ENCODE assay signal across 8 mouse cellular contexts in the genomic region with DNA sequence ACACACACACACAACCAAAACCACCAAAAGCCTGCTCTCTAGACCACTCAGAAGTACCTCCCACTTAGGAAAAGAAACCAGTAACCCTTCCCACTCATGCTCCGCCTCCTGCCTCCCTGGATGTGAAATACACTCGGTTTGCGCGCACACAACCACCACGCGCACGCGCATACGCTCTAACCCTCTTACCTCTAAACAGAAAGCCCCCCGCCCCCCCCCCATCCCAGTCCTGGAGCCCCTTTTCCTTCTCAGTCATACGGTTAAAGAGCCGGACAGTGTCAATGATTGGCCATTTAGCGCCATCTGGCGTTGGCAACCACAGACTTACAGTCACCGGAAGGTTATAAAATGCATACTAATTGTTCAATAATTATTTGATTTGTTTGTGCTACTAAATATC. TPM values are rescaled to one million over a fixed set of nuclear protein-coding genes. Genes with fewer than 3 reads are reported as not detected.
A peak's percentile ranks its signal among the peaks of the same experiment; 100 is the strongest.
DNase-seq lines count a peak whose midpoint lies in the region; ATAC-seq and TF ChIP-seq lines count a peak whose summit lies in the region.

No protein-coding gene starts in this region.

- H3K27me3 ChIP-seq in E14TG2a.4 (ENCODE audit: insufficient read depth, low read length) = peaks cover 35% of the 10 kb centered on the region
- H3K27me3 ChIP-seq in heart, postnatal 0 days (ENCODE audit: control insufficient read depth, insufficient read depth, low read length) = peaks cover 31% of the 10 kb centered on the region
- H3K27me3 ChIP-seq in limb, embryonic 11.5 days (ENCODE audit: control insufficient read depth, insufficient read depth, low read length) = 0 out of 2 replicates have a peak, but pooled peaks cover 2% of the 10 kb centered on the region
- peaks cover 51% of the 10 kb centered on the region for H3K27me3 ChIP-seq in midbrain, embryonic 10.5 days (ENCODE audit: low read depth, poor library complexity, severe bottlenecking)

- H3K9ac ChIP-seq in heart, postnatal 0 days (replicated peaks; ENCODE audit: low read depth, low read length) = no peak overlapping the region
- no peak overlapping the region; the same call in 1 of the 2 replicates for H3K9ac ChIP-seq in limb, embryonic 11.5 days (ENCODE audit: low read length)

- no peaks in the 10 kb centered on the region for H3K36me3 ChIP-seq in E14TG2a.4 (ENCODE audit: insufficient read depth, low read length)
- no peaks in the 10 kb centered on the region for H3K36me3 ChIP-seq in heart, postnatal 0 days (replicated peaks; ENCODE audit: control insufficient read depth, insufficient read depth, low read length)
- H3K36me3 ChIP-seq in limb, embryonic 11.5 days (ENCODE audit: control insufficient read depth, insufficient read depth, low read length) = no peaks in the 10 kb centered on the region; the same call in 1 of the 2 replicates
- H3K36me3 ChIP-seq in midbrain, embryonic 10.5 days = no peaks in the 10 kb centered on the region

- no peak overlapping the region for H3K27ac ChIP-seq in cortical plate, adult 2 months (ENCODE audit: insufficient read depth, low read length)
- no peak overlapping the region for H3K27ac ChIP-seq in heart, postnatal 0 days (ENCODE audit: low read depth)
- H3K27ac ChIP-seq in limb, embryonic 11.5 days (replicated peaks; ENCODE audit: low read depth, low read length) = peak overlapping the region; percentile 98
- H3K27ac ChIP-seq in midbrain, embryonic 10.5 days (replicated peaks) = no peak overlapping the region

- H3K4me3 ChIP-seq in E14TG2a.4 (replicated peaks; ENCODE audit: low read length) = peak overlapping the region; percentile 82
- H3K4me3 ChIP-seq in cortical plate, adult 2 months (ENCODE audit: insufficient read depth, low read length) = no peak overlapping the region
- peak overlapping the region; percentile 50 for H3K4me3 ChIP-seq in heart, postnatal 0 days (ENCODE audit: low read depth, low read length)
- H3K4me3 ChIP-seq in limb, embryonic 11.5 days (ENCODE audit: low read depth, low read length) = peak overlapping the region; percentile 37
- H3K4me3 ChIP-seq in midbrain, embryonic 10.5 days = peak overlapping the region; percentile 60

- DNase-seq in gastrocnemius, adult 18-20 months (ENCODE audit: low spot score) = peak; percentile 51
- DNase-seq in gastrocnemius, adult 8-10 months (ENCODE audit: low spot score in 2 of 2) = no peak
- DNase-seq in heart, postnatal 0 days (ENCODE audit: low spot score) = no peak
- peak; percentile 90 for DNase-seq in limb, embryonic 11.5 days (ENCODE audit: low spot score)
- DNase-seq in midbrain, embryonic 10.5 days (ENCODE audit: low spot score) = peak; percentile 75

- no peak for TF ChIP-seq POLR2A in cortical plate, adult 2 months (IDR thresholded peaks at IDR 0.05; ENCODE audit: extremely low read depth, insufficient read depth, low read length)

- peak; percentile 50 for TF ChIP-seq CTCF in E14TG2a.4 (conservative IDR thresholded peaks at IDR 0.05; ENCODE audit: low read length)
- TF ChIP-seq CTCF in cortical plate, adult 2 months (IDR thresholded peaks at IDR 0.05; ENCODE audit: extremely low read depth, insufficient read depth, low read length) = peak; percentile 51
- TF ChIP-seq CTCF in heart, postnatal 0 days (IDR thresholded peaks at IDR 0.05; ENCODE audit: low read depth) = peak; percentile 58

- no peaks in the 10 kb centered on the region; the same call in 1 of the 2 replicates for H3K9me3 ChIP-seq in E14TG2a.4 (ENCODE audit: low read length)
- no peaks in the 10 kb centered on the region for H3K9me3 ChIP-seq in heart, postnatal 0 days (replicated peaks; ENCODE audit: control insufficient read depth, low read length)
- H3K9me3 ChIP-seq in limb, embryonic 11.5 days (ENCODE audit: control insufficient read depth, low read length) = no peaks in the 10 kb centered on the region
- H3K9me3 ChIP-seq in midbrain, embryonic 10.5 days (replicated peaks) = no peaks in the 10 kb centered on the region

- peaks cover 57% of the 10 kb centered on the region for H3K4me1 ChIP-seq in E14TG2a.4 (replicated peaks; ENCODE audit: low read depth, low read length)
- H3K4me1 ChIP-seq in cortical plate, adult 2 months (ENCODE audit: control insufficient read depth, insufficient read depth, low read length) = no peaks in the 10 kb centered on the region
- H3K4me1 ChIP-seq in heart, postnatal 0 days (ENCODE audit: control insufficient read depth, insufficient read depth) = peaks cover 7% of the 10 kb centered on the region; the same call in 1 of the 2 replicates
- H3K4me1 ChIP-seq in limb, embryonic 11.5 days (ENCODE audit: control insufficient read depth, insufficient read depth, low read length) = peaks cover 34% of the 10 kb centered on the region
- peaks cover 45% of the 10 kb centered on the region for H3K4me1 ChIP-seq in midbrain, embryonic 10.5 days

- peak overlapping the region; percentile 78 for H3K4me2 ChIP-seq in heart, postnatal 0 days (ENCODE audit: low read depth, low read length)
- H3K4me2 ChIP-seq in limb, embryonic 11.5 days (ENCODE audit: low read depth, severe bottlenecking) = peak overlapping the region; percentile 99

- 1% methylated on average over 15 of the region's 15 CpGs for WGBS in heart, postnatal 0 days
- under 1% methylated on average over 15 of the region's 15 CpGs for WGBS in limb, embryonic 11.5 days
- WGBS in midbrain, embryonic 10.5 days = 2% methylated on average over 15 of the region's 15 CpGs

- no peak for TF ChIP-seq EP300 in heart, postnatal 0 days (IDR thresholded peaks at IDR 0.05; ENCODE audit: low read depth)

- no peak for ATAC-seq in heart, postnatal 0 days (ENCODE audit: insufficient read depth, low read depth)
- ATAC-seq in limb, embryonic 11.5 days (ENCODE audit: insufficient number of reproducible peaks, low FRiP score, low TSS enrichment, low read depth) = no peak; the same call in 1 of the 2 replicates
- ATAC-seq in inflammation-experienced regulatory T-cells, adult 6 months = no peak

RNA-seq across cellular contexts. Expression of gene Cd248, which starts 5.2 kb away (rescaled TPM):
- 10 to 100 TPM in 1 of 2 experiments, 1 to 10 TPM in 1; 6.3 to 11.8 TPM for total RNA-seq in gastrocnemius, adult 18-20 months (2021)
- total RNA-seq in gastrocnemius, adult 8-10 months (2022) = 1 to 10 TPM; 5.2 to 8.9 (median 7.0) TPM
- 5.8 and 6.3 TPM in 2 replicates for polyA plus RNA-seq in cortical plate, adult 2 months (2012; rRNA removed)
- 19.8 and 24.4 TPM in 2 replicates for total RNA-seq in heart, postnatal 0 days (2014; rRNA removed; ENCODE audit: low replicate concordance)
- 7.8 and 8.8 TPM in 2 replicates for polyA plus RNA-seq in heart, postnatal 0 days (2015; fragmentation: Nextera tagmentation; extraction: Ambion mirVana)
- 41.1 and 45.6 TPM in 2 replicates for polyA plus RNA-seq in limb, embryonic 11.5 days (2014; fragmentation: Nextera tagmentation; extraction: Ambion mirVana)
- polyA plus RNA-seq in midbrain, embryonic 10.5 days (2016; fragmentation: Nextera tagmentation; extraction: Ambion mirVana) = 25.3 and 34.1 TPM in 2 replicates
- polyA plus RNA-seq in inflammation-experienced regulatory T-cells, adult 6 months (2017; shearing (Covaris generic)) = not detected

RNA-seq across cellular contexts. Expression of gene Tmem151a, which starts 12.3 kb away (rescaled TPM):
- under 1 TPM in 1 of 2 experiments, not detected in 1; 0.18 TPM for total RNA-seq in gastrocnemius, adult 18-20 months (2021)
- under 1 TPM in 1 of 4 experiments, not detected in 3; 0.12 TPM for total RNA-seq in gastrocnemius, adult 8-10 months (2022)
- 145 and 146 TPM in 2 replicates for polyA plus RNA-seq in cortical plate, adult 2 months (2012; rRNA removed)
- total RNA-seq in heart, postnatal 0 days (2014; rRNA removed; ENCODE audit: low replicate concordance) = 2.6 and 4.3 TPM in 2 replicates
- polyA plus RNA-seq in heart, postnatal 0 days (2015; fragmentation: Nextera tagmentation; extraction: Ambion mirVana) = 3.0 and 3.3 TPM in 2 replicates
- 1.1 and 2.2 TPM in 2 replicates for polyA plus RNA-seq in limb, embryonic 11.5 days (2014; fragmentation: Nextera tagmentation; extraction: Ambion mirVana)
- polyA plus RNA-seq in midbrain, embryonic 10.5 days (2016; fragmentation: Nextera tagmentation; extraction: Ambion mirVana) = 0.97 and 1.0 TPM in 2 replicates
- not detected for polyA plus RNA-seq in inflammation-experienced regulatory T-cells, adult 6 months (2017; shearing (Covaris generic))

RNA-seq across cellular contexts. Expression of gene Yif1a, which starts 15.3 kb away (rescaled TPM):
- 10 to 100 TPM; 45.1 to 47.0 TPM for total RNA-seq in gastrocnemius, adult 18-20 months (2021)
- 10 to 100 TPM; 37.4 to 44.7 (median 39.8) TPM for total RNA-seq in gastrocnemius, adult 8-10 months (2022)
- 54.7 and 56.2 TPM in 2 replicates for polyA plus RNA-seq in cortical plate, adult 2 months (2012; rRNA removed)
- total RNA-seq in heart, postnatal 0 days (2014; rRNA removed; ENCODE audit: low replicate concordance) = 160 and 168 TPM in 2 replicates
- 109 and 120 TPM in 2 replicates for polyA plus RNA-seq in heart, postnatal 0 days (2015; fragmentation: Nextera tagmentation; extraction: Ambion mirVana)
- 68.5 and 71.2 TPM in 2 replicates for polyA plus RNA-seq in limb, embryonic 11.5 days (2014; fragmentation: Nextera tagmentation; extraction: Ambion mirVana)
- polyA plus RNA-seq in midbrain, embryonic 10.5 days (2016; fragmentation: Nextera tagmentation; extraction: Ambion mirVana) = 85.1 and 90.7 TPM in 2 replicates
- polyA plus RNA-seq in inflammation-experienced regulatory T-cells, adult 6 months (2017; shearing (Covaris generic)) = 10 to 100 TPM; 45.7 to 65.4 (median 46.2) TPM

RNA-seq across cellular contexts. Expression of gene Rin1, which starts 22.7 kb away (rescaled TPM):
- 1 to 10 TPM in 1 of 2 experiments, under 1 TPM in 1; 0.71 to 1.2 TPM for total RNA-seq in gastrocnemius, adult 18-20 months (2021)
- 1 to 10 TPM in 1 of 4 experiments, under 1 TPM in 3; 0.47 to 1.0 (median 0.75) TPM for total RNA-seq in gastrocnemius, adult 8-10 months (2022)
- polyA plus RNA-seq in cortical plate, adult 2 months (2012; rRNA removed) = 68.7 and 69.0 TPM in 2 replicates
- total RNA-seq in heart, postnatal 0 days (2014; rRNA removed; ENCODE audit: low replicate concordance) = 3.1 and 3.2 TPM in 2 replicates
- polyA plus RNA-seq in heart, postnatal 0 days (2015; fragmentation: Nextera tagmentation; extraction: Ambion mirVana) = 0.97 and 1.3 TPM in 2 replicates
- 1.3 and 1.6 TPM in 2 replicates for polyA plus RNA-seq in limb, embryonic 11.5 days (2014; fragmentation: Nextera tagmentation; extraction: Ambion mirVana)
- 2.5 and 2.8 TPM in 2 replicates for polyA plus RNA-seq in midbrain, embryonic 10.5 days (2016; fragmentation: Nextera tagmentation; extraction: Ambion mirVana)
- under 1 TPM in 1 of 3 experiments, not detected in 2; 0.19 TPM for polyA plus RNA-seq in inflammation-experienced regulatory T-cells, adult 6 months (2017; shearing (Covaris generic))

RNA-seq across cellular contexts. Expression of gene Cnih2, which starts 25.3 kb away (rescaled TPM):
- total RNA-seq in gastrocnemius, adult 18-20 months (2021) = not detected
- total RNA-seq in gastrocnemius, adult 8-10 months (2022) = not detected
- polyA plus RNA-seq in cortical plate, adult 2 months (2012; rRNA removed) = 399 and 461 TPM in 2 replicates
- 5.6 TPM in 1 of 2 replicates, not detected in the other for total RNA-seq in heart, postnatal 0 days (2014; rRNA removed; ENCODE audit: low replicate concordance)
- polyA plus RNA-seq in heart, postnatal 0 days (2015; fragmentation: Nextera tagmentation; extraction: Ambion mirVana) = 1.1 and 1.2 TPM in 2 replicates
- 33.8 and 36.3 TPM in 2 replicates for polyA plus RNA-seq in limb, embryonic 11.5 days (2014; fragmentation: Nextera tagmentation; extraction: Ambion mirVana)
- polyA plus RNA-seq in midbrain, embryonic 10.5 days (2016; fragmentation: Nextera tagmentation; extraction: Ambion mirVana) = 42.2 and 72.4 TPM in 2 replicates
- under 1 TPM in 2 of 3 experiments, not detected in 1; 0.50 to 0.59 TPM for polyA plus RNA-seq in inflammation-experienced regulatory T-cells, adult 6 months (2017; shearing (Covaris generic))

Comparison
In these comparisons a context has a peak if more than half of its experiments do, and no peak if none do; other contexts are left out.
1. DNase-seq: peak in gastrocnemius, adult 18-20 months (single experiment), limb, embryonic 11.5 days (single experiment) and midbrain, embryonic 10.5 days (single experiment); none in gastrocnemius, adult 8-10 months (0 of 2) and heart, postnatal 0 days (single experiment).
2. RNA of gene Tmem151a, which starts 12.3 kb away (polyA plus RNA-seq): 145 to 146 TPM in cortical plate, adult 2 months; 3.0 to 3.3 TPM in heart, postnatal 0 days, 1.1 to 2.2 TPM in limb, embryonic 11.5 days, 0.97 to 1.0 TPM in midbrain, embryonic 10.5 days and not detected in inflammation-experienced regulatory T-cells, adult 6 months; every median in the first group is over 10 times any median in the second.
3. Peak in every context shown above with its lines, with median percentiles within 50 percentile points of each other: CTCF ChIP-seq.